Mouse (Mus musculus) myocyte (in vitro differentiated cells): ENCODE measurements around the gene Otop2.

Experiments used
- E2F4 ChIP-seq: IDR thresholded peaks from one replicate; pipeline ENCODE4 v1.6.1; 2011; ENCODE audit warnings: mild to moderate bottlenecking, control low read depth, moderate library complexity; ENCODE audit not compliant: insufficient read depth
- MYOD1 ChIP-seq, 3 experiments: IDR thresholded peaks; one replicate each; pipeline ENCODE4 v1.6.1; 2011; ENCODE audit warnings: control low read depth in 2 of 3, low read depth in 2 of 3, mild to moderate bottlenecking in 2 of 3, moderate library complexity in 1 of 3; ENCODE audit not compliant: insufficient read length in 2 of 3, control insufficient read depth in 1 of 3
- MYOG ChIP-seq, 3 experiments: IDR thresholded peaks; one replicate each; pipeline ENCODE4 v1.6.1; 2011; ENCODE audit warnings: control low read depth in 2 of 3, low read depth in 2 of 3, mild to moderate bottlenecking in 2 of 3; ENCODE audit not compliant: insufficient read length in 2 of 3, control insufficient read depth in 1 of 3, insufficient read depth in 1 of 3
- POLR2A ChIP-seq: IDR thresholded peaks from one replicate; pipeline ENCODE4 v1.6.1; 2011; ENCODE audit warnings: low read depth, mild to moderate bottlenecking, control low read depth, moderate library complexity; ENCODE audit not compliant: insufficient read length
- REST ChIP-seq: IDR thresholded peaks from one replicate; pipeline ENCODE4 v1.6.1; 2011; ENCODE audit warnings: mild to moderate bottlenecking, control low read depth, moderate library complexity; ENCODE audit not compliant: insufficient read depth, insufficient read length

- TF ChIP-seq POLR2A, result no peak
- no peak for TF ChIP-seq REST
- no peak for TF ChIP-seq MYOG (IDR thresholded peaks at IDR 0.05; ENCODE audit: control insufficient read depth in 1 of 3, insufficient read depth in 1 of 3, insufficient read length in 2 of 3, low read depth in 2 of 3)
- TF ChIP-seq MYOD1 (IDR thresholded peaks at IDR 0.05; ENCODE audit: control insufficient read depth in 1 of 3, insufficient read length in 2 of 3, low read depth in 2 of 3), result no peak
- TF ChIP-seq E2F4, result no peak
Measured at GRCm38 (mm10) chr11:115377854-115378253, 70.9 kb downstream of the Otop2 start.
